Mouse (Mus musculus): ENCODE data around the gene 4933428G20Rik. TPM values are rescaled to one million over a fixed set of nuclear protein-coding genes. Genes with fewer than 3 reads are reported as not detected.

4933428G20Rik gene
- total RNA-seq (2021): under 1 TPM; 0.22 to 0.48 TPM

DNA sequence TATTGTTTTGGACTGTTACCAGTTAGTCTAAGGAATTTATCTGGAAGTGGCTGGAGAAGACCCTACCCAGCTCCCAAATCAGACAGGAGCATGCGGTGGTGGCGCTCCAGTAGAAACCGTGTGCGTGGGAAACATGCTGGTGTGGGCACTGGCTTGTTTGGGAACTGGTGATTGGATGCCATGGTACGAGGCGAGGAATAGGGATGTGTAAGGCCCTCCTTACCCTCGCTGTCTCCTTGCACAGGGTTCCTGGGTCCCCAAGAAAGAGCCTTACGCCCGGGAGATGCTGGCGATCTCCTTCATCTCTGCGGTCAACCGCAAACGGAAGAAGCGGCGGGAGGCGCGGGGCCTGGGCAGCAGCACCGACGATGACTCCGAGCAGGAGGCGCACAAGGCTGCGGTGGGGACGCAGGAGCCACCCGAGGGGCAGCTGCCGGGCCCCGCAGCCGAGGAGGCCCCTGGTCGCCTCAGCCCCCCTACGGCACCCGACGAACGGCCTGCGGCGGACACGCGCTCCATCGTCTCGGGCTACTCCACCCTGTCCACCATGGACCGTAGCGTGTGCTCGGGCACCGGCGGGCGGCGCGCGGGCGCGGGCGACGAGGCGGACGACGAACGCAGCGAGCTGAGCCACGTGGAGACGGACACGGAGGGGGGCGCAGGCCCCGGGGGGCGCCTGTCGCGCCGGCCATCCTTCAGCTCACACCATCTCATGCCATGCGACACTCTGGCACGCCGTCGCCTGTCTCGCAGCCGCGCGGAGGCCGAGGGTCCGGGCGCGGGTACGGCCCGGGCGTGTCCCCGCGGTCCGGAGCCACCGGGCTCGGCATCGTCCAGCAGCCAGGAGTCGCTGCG lies at the start of gene 4933428G20Rik:
Gene 4933428G20Rik, minus strand, starts transcription at position 476 of the 855 bp plus-strand sequence.
- peak in 1 of 2 experiments; percentile 43 for DNase-seq (ENCODE audit: low spot score in 2 of 2)
- intact Hi-C loops (cut with DNase I): no loop called here

DNA sequence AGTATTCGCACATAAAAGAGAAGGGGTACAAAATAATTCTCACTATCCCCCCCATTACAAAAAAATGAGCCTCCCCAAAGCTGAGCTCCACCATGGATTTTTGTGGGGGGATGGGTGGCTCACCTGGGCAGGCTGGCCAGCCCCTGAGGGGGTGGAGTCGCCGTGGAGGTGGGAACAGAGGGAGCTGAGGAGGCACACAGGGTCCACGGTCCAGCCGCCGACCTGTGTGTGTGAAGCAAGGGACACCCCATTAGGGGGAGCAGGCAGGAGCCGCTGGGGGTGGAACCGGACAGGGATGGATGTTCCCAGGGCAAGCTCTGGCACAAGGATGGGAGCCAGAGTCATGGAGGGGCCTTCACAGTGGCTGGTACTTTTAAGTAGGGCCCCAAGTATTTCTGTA lies 48.6 kb upstream of the 4933428G20Rik start:
- intact Hi-C loops (cut with DNase I): no loop called here
- no peak for DNase-seq (ENCODE audit: low spot score in 2 of 2)

DNA sequence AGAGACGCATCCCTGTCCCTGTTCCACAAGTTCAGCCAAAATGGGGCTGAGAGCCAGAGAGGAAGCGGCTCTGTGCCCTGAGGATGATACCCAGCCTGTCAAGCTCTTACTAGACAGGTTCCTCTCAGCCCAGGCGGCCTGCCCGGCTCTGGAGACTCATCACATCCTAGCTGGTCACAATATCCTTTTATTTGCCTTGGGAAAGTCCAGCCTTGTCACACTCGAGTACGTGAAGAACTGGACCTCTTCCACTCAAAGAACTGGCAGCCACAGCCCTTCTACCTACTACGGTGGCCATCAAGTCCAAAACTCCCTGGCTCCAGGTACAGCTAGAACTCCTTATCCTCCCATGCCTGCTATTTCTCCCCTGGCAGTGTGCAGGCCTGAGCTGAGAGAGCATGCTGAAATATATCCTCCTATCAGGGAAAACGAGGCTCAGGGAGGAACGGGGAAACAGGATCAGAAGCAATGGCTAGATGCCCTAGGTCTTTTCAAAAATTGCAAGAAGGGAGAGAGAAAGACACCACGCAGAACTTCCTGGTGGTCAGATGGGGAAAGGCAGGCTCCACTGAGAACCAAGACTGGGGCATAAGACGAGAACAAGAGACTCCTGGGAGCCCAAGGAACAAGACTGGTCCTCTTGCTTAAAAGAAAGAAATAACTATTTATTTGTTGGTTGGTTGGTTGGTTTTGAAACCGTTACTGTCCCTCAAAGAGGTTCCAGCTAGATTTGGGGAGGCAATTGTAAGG lies 48.0 kb upstream of the 4933428G20Rik start:
- no peak for DNase-seq (ENCODE audit: low spot score in 2 of 2)
- intact Hi-C loops (cut with DNase I): no loop called here

DNA sequence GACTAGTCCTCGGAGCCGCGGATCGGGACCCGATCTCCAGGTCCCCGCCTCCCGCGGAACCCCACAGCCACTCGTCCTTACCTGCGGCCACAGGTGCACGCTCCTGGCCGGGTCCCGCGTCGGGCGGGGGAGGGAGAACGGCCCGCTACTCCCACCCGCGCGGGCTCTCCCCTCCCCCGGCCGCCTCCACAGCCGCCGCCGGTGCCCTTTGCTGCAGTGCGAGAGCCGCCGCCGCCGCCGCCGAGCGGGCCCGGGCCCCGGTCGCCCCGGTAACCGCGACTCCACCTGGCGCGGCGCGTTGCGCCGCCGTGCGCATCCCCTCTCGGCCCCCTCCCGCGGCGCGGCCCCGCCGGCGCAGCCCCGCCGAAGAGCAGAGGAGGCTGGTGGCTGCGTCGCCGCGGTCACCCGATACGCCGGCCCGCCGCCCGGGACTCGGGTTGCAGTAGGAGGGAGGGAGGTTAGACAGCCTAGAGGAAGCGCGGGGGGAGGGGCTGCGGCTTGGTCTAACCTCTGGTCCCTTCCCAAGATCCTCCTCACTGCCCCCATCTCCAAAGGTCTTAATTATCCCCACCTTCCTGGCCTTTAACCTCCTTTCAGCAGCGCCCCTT lies 46.8 kb upstream of the 4933428G20Rik start:
- DNase-seq (ENCODE audit: low spot score in 2 of 2): no peak
- intact Hi-C loops (cut with DNase I): no loop called here

DNA sequence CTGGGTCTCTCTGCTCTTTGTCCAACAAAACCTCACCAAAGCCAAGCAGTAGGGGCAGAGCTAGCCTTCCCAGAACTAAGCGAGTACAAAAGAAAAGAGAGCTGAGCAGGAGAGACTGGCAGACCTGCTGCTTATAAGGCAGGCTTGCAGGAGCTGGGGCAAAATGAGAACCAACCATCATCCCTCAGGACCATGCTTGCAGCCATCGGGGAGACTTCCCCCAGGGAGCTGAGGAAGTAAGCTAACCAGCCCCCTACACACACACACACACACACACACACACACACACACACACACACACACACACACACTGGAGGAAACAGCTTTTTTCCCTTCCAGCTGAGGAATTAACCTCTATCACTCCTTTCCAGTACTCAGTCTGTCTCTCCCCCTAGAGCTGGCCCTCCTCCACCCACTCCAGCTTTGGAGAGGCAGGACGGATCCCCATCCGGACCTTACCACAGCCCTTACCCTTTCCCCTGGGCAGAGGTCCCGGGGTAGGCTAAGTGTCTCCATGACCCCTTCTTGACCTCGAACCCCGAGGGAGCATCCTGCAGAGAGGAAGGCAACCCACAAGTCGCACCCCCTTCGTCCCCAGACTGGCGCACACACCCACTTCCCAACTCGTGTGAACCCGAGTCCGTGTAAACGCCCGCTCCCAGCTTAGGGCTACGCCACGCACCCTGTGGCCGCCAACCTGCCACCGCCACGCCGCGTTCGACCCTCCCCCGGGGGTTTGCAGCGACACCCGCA lies 45.8 kb upstream of the 4933428G20Rik start:
- intact Hi-C loops (cut with DNase I): no loop called here
- no peak for DNase-seq (ENCODE audit: low spot score in 2 of 2)

DNA sequence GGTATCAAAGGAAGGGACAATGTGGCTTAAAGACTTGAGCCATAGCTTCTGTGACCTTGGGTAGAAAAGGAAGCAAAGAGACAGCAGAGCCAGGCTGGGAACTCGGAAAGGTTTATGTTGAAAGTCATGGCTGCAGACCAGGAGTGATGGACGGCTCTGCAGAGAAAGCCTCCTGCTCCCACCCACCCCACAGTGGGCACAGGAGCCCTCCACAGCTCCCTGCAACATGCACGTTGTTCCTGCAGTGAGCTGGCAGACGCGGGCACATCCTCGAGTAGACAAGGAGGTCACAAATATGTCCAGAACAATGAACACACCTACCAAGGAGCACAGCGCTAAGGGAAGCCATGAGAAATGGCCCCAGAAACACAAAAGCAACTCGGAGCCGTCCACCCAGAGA lies 43.7 kb upstream of the 4933428G20Rik start:
- intact Hi-C loops (cut with DNase I): no loop called here

DNA sequence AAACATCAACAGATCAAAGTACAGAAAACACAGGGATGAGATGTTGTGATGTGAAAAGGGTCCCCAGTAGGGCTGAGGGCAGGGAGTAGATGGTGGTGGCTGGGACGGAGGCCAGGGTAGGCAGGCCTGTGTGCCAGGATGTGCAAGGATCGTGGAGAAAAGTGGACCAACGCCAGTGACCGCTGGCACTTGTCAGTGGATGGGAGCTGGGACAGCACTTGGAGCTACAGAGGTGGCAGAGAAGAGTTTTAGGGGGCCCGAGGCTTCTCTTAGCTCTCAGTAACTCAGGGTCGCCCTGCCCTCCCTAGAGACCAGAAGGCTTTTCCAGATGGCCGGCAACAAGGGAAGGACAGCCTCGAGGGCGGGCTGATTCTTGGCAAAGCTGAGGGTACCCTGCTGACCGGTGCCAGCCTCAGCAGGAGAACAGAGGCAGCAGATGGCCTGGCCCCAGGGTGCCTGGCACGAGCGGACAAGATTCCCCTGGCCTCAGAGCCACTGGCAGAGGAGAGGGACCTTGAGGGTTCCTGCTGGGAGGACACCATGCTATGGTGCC lies 43.1 kb upstream of the 4933428G20Rik start:
- intact Hi-C loops (cut with DNase I): no loop called here
- no peak for DNase-seq (ENCODE audit: low spot score in 2 of 2)

More for the DNA sequence above, 43.7 kb upstream of the 4933428G20Rik start:
- no peak for DNase-seq (ENCODE audit: low spot score in 2 of 2)

DNA sequence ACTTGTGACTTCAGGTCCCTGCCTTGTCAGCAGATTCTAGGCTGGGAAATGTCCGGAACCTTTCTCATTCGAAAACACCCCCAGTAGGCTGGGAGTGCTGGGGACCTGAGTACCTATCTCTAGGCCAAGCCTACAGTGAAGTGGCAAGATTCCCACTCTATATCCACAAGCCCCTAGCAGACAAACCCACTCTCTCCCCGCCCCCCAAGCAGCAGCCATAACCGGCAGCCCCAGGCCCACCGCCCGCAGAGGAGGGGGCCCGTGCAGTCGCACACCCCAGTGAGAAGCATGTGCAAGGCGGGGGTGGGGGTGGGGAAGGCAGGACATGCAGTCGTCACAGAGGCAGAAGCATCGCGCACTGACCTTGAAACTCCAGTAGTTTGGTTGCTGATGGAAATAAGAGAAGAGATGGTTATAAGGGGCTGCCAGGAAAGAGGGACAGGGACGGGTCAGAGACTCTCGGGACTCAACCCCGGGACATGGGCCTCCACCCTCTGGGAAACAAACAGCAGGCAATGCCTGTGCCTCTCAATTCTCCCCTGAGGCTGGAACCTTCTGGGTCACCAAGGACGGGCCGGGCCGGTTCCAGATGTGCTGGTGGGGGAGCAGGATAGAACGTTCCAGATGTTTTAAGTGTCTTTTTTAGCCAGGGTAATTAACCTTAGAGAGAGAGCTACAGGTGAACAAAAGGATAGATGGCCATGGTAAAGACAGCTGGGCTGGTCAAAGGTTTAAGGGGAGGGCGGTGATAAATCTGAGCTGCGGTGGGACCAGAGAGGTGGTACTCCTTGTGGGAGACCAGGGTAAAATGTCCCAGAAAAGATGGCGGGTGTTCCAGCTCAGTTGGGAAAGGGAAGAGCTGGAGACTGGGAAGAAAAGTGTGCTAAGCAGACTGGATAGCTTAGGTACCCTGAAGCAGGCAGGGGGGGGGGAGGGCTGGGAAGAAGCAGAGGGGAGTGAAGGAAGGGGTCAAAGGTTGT lies 42.3 kb upstream of the 4933428G20Rik start:
- intact Hi-C loops (cut with DNase I): no loop called here
- no peak for DNase-seq (ENCODE audit: low spot score in 2 of 2)

DNA sequence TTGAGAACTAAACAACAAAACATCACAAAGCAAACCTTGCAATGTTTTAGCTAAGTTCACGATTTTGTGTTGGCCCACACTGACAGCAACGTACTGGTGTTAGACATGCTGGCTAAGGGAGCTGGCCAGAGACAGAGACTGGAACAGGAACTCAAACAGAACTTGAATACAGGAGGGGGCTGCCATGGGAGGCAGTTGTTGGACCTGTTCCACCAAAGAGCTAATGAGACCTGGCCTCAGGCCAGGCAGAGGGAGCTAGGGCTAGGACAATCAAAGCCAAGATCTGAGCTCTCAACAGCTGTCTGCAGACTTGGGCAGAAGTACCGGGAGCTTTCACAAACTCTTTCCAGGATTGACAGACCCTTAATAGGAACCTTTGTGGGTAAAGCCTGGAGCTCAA lies 40.5 kb upstream of the 4933428G20Rik start:
- DNase-seq (ENCODE audit: low spot score in 2 of 2): no peak
- intact Hi-C loops (cut with DNase I): no loop called here

DNA sequence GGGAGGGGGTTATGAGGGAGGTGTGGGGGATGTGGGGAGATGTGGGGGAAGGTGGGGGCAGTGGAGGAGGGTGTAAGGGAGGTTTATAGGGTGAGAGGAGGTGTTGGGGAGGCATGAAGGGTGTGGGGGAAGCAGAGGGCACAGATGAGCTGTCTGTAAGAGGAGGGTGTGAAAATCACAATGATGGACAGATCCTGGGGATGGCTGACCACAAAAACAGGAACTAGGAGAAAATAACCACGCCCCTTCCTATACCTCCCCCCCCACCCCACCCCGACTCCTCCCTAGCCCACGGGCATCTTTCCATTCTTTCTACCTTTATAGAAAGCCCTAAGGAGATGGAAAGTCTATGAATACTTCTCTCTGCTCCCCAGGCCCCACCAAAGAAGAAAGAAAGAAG lies 40.0 kb upstream of the 4933428G20Rik start:
- intact Hi-C loops (cut with DNase I): no loop called here

DNA sequence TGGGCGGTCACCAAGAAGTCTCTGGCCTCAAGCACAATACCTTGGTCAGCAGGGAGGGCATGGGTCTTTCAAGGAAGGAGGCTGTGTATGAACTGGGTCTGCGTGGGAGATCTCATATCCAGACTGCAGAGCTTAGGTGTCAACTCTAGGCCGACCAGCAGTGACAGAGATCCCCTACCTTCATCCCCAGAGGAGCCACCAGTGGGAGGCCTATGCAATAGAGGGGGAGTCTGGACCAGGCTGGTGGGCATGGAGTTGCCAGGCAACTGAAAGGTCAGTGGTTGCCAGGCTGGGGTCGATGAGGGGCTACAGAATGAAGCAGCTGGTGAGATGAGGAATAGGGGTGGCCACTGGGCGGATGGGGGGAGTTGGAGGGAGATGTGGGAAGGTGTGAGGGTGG lies 39.5 kb upstream of the 4933428G20Rik start:
- intact Hi-C loops (cut with DNase I): no loop called here

More for the DNA sequence above, 40.0 kb upstream of the 4933428G20Rik start:
- no peak for DNase-seq (ENCODE audit: low spot score in 2 of 2)

DNA sequence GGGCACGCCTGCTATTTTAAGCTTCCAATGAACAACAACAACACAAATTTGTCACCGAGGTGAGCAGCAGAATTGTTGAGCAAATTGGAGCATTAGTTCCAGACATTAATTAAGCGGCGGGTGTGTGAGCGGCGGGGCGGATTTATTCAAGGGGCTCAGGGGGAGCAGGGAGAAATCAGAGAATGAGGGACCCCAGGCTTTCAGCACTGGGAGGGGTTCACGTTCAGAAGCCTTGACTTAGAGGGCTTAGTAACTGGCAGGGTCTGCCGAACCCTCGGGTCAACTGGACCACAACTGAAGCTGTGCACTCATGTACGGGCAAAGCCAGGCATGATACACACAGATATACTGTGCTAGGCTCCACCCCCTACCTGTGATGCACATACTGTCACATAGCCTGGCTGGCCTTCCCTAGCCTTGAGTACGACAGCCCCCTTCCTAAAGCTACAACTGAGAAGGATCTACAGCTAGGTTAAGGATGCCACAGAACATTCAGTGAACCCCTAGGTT lies 37.5 kb upstream of the 4933428G20Rik start:
- intact Hi-C loops (cut with DNase I): no loop called here
- DNase-seq (ENCODE audit: low spot score in 2 of 2): no peak

More for the DNA sequence above, 39.5 kb upstream of the 4933428G20Rik start:
- no peak for DNase-seq (ENCODE audit: low spot score in 2 of 2)

DNA sequence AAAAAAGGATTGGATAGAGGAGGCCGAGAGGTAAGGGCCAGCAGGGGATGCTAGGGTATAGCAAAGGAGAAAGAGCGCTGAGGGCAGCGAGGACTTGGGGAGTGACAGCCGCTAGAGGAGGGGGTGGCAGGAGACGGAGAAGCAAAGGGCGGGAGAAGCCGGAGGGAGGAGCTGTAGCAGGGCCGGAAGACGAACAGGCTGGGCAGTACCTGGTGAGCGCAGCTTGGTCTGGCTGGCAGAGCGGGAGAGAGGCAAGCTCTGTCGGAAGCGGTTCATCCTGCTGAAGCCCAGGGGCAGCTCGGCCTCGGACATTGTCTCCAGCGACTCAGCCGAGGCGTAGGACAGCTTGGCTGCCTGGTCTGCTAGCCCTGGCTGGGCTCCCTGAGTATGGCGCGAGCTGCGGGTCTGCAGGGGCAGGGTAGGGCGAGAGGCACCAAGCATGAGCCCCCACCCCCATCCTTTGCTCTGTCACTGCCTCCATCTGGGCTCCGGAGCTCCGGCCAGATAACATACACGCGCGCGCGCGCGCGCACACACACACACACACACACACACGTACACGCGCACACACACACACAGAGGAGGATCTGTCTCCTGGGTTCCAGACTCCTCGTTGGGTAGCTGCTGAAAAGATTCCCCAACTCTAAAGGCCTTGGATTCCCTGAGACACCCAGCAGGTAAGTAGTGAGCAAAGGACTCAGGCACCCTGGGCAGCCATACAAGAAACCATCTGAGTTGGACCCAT lies 36.9 kb upstream of the 4933428G20Rik start:
- no peak for DNase-seq (ENCODE audit: low spot score in 2 of 2)
- intact Hi-C loops (cut with DNase I): no loop called here

DNA sequence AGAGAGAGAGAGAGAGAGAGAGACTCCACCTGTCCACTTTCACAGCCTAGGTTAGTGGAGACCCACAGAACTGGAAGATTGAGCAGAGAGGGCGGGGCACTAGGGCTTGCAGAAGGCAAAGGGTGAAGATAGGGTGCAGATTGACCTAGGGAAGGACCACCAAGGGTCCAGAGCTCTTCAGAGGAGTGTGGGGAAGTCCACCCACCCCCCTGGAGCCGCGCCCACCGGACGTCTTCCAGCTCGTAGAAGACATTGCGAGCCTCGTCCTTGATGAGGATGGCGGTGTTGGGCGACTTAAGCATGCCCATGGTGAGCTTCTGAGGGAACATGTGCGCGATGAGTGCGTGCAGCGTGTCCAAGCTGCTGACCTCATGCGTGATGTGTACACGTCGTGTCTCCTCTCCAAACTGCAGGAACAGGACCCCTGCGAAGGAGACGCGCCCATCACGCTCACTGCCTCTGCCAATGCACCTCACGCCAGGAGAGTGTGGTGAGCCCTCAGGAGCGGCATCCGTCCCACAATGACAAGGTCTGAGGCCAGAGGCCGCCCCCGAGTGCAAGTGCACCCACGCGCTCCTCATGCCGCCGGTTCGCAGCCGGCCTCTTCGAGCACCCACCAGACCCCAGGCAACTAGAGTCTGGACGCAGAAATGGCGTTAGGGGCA lies 36.1 kb upstream of the 4933428G20Rik start:
- intact Hi-C loops (cut with DNase I): no loop called here
- no peak for DNase-seq (ENCODE audit: low spot score in 2 of 2)

DNA sequence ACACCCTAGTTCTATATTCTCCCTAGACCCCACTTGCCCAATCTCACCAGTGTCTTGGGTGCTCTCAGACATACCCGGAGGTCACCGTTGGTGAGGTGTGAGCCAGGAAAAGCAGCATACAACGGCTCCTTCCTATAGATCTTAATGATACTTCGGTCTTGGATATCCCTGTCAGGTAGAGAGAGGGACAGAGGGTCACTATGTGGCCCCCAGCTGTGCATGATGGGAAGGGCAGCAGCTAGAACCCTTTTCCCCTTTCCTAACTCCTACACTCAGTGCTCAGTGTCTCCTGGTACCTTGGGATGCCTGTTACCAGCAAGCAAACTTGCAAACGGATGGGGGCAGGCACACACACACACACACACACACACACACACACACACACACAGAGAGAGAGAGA lies 35.5 kb upstream of the 4933428G20Rik start:
- intact Hi-C loops (cut with DNase I): no loop called here
- no peak for DNase-seq (ENCODE audit: low spot score in 2 of 2)

DNA sequence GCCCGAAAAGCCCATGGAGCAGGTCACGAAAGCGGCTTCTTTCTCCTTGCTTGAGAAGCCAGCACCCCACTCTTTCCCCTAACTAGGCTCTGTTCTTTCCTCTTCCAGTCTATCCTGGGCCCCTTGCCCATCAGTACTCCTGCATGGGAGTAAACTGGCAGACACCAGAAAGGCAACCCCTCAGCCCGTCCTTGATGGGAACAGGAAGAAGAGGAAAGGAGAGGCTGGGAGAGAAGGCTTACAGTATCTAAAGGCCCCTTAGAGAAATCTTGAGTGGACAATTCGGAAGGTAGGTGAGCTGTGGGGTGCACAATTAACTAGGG lies 35.1 kb upstream of the 4933428G20Rik start:
- intact Hi-C loops (cut with DNase I): no loop called here
- peak in 1 of 2 experiments; percentile 71 for DNase-seq (ENCODE audit: low spot score in 2 of 2)
